Mouse (Mus musculus): ENCODE data around the gene Ehhadh.

DNA sequence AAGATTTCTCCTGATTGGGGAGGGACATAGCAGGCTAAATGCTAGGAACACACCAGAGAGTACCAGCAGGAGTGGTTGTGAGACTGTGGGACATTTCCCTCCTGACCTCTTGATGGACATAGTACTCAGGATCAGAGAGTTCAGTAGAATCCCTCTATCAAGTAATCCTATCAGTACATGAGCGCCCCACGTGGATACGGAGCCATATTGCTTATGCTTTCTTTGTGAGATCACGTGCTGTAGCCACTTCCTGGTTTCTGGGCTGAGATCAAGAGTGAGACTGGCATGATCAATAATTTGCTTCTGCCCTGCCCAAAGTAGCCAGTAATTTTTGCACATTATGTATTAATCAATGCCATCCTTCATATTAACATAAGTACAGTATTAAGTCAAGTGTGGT is 2.6 kb downstream of the Ehhadh start:
- TF ChIP-seq CTCF (IDR thresholded peaks at IDR 0.05; ENCODE audit: low read depth, low read length) = no peak
- no peak for TF ChIP-seq POLR2A (IDR thresholded peaks at IDR 0.05; ENCODE audit: insufficient read depth, low read length)

Measured in ES-Bruce4 (cell line).